Mouse (Mus musculus) liver, embryonic 14.5 days (tissue): ENCODE results near the gene Hist2h2ac. TPM values are rescaled to one million over a fixed set of nuclear protein-coding genes. Genes with fewer than 3 reads are reported as not detected.
"Not testable (repeated sequence)": the region's sequence is repeated elsewhere in the genome, so short reads cannot be mapped to it uniquely, and the experiment has no call there.

Experiments
- ATAC-seq: fragments of 200-750 bp; cut with Nextera tagmentation; 2 replicates; pipeline ENCODE4 v1.8.0; 2017; ENCODE audit warnings: moderate number of reproducible peaks, mild to moderate bottlenecking, moderate library complexity; ENCODE audit not compliant: insufficient read depth
- DNase-seq, 3 experiments: peaks; one replicate each; pipeline ENCODE4 v3.0.0-alpha.2; 2012 to 2013; ENCODE audit warnings: low read depth in 3 of 3, low spot score in 3 of 3
- H3K27ac ChIP-seq: fragments of 300-500 bp; sonication (generic); 2 replicates; pipeline ENCODE4 v1.5.1; 2014; ENCODE audit warnings: moderate library complexity, mild to moderate bottlenecking, control low read depth, inconsistent platforms
- H3K27me3 ChIP-seq: fragments of 300-500 bp; sonication (generic); 2 replicates; pipeline ENCODE4 v1.6.1; 2014; ENCODE audit warnings: mild to moderate bottlenecking, low read length, moderate library complexity; ENCODE audit not compliant: control insufficient read depth, insufficient read depth
- H3K36me3 ChIP-seq: fragments of 300-500 bp; sonication (generic); replicated peaks from 2 replicates; pipeline ENCODE4 v1.6.1; 2014; ENCODE audit warnings: low read depth; ENCODE audit not compliant: control insufficient read depth, insufficient read depth
- H3K4me1 ChIP-seq, 2 experiments: fragments of 200-500 bp in 1 of 2; fragments of 300-500 bp in 1 of 2; sonication (generic) in 1 of 2; replicated peaks; 2 replicates each; pipeline ENCODE4 v1.6.1; 2012 to 2014; ENCODE audit warnings: antibody characterized with exemption in 1 of 2, inconsistent platforms in 1 of 2, low read length in 1 of 2; ENCODE audit not compliant: control insufficient read depth in 2 of 2, insufficient read depth in 2 of 2
- H3K4me2 ChIP-seq: fragments of 300-500 bp; sonication (generic); 2 replicates; pipeline ENCODE4 v1.6.1; 2014; ENCODE audit warnings: low read depth, mild to moderate bottlenecking, control low read depth, moderate library complexity
- H3K4me3 ChIP-seq, 2 experiments: fragments of 200-500 bp in 1 of 2; fragments of 300-500 bp in 1 of 2; sonication (generic) in 1 of 2; 2 replicates each; pipeline ENCODE4 v1.5.1; 2012 to 2014; ENCODE audit warnings: low read depth in 2 of 2, low read length in 2 of 2, mild to moderate bottlenecking in 2 of 2, control low read depth in 1 of 2, inconsistent platforms in 1 of 2, moderate library complexity in 1 of 2; ENCODE audit not compliant: insufficient read depth in 1 of 2
- H3K9ac ChIP-seq: fragments of 300-500 bp; sonication (generic); replicated peaks from 2 replicates; pipeline ENCODE4 v1.6.1; 2014; ENCODE audit warnings: mild to moderate bottlenecking, control low read depth, moderate library complexity
- H3K9me3 ChIP-seq: fragments of 300-500 bp; sonication (generic); 2 replicates; pipeline ENCODE4 v1.6.1; 2016; ENCODE audit warnings: low read length, mixed read lengths; ENCODE audit not compliant: control insufficient read depth
- CTCF ChIP-seq: IDR thresholded peaks from 2 replicates; pipeline ENCODE4 v1.5.1; 2016; ENCODE audit warnings: antibody characterized with exemption, low read depth, control low read depth
- EP300 ChIP-seq: IDR thresholded peaks from 2 replicates; pipeline ENCODE4 v1.6.1; 2016; ENCODE audit warnings: antibody characterized with exemption, low read depth
- WGBS: fragments of 180-500 bp; shearing (Covaris S2); extraction: QIAGEN DNeasy Blood & Tissue Kit; methylation state at CpG from one replicate; pipeline ENCODE4 v1.1.7; 2014; ENCODE audit not compliant: insufficient replicate concordance; 5-methylcytosine and 5-hydroxymethylcytosine counted together
- polyA plus RNA-seq, 2 experiments: library from polyadenylated mRNA; depleted of rRNA in 1 of 2; stranded (reverse) in 1 of 2; unstranded in 1 of 2; fragments of >200 nt; fragmentation: Nextera tagmentation in 1 of 2; extraction: Ambion mirVana in 1 of 2; gene quantifications; 2 replicates each; pipeline versions ENCODE4 v1.2.1 to v1.2.3; 2012 to 2014

Hist2h2ac gene
- polyA plus RNA-seq (2012; rRNA removed) (18.5 and 20.7 TPM in 2 replicates), polyA plus RNA-seq (2014; fragmentation: Nextera tagmentation; extraction: Ambion mirVana) (14.0 and 18.2 TPM in 2 replicates)

DNA sequence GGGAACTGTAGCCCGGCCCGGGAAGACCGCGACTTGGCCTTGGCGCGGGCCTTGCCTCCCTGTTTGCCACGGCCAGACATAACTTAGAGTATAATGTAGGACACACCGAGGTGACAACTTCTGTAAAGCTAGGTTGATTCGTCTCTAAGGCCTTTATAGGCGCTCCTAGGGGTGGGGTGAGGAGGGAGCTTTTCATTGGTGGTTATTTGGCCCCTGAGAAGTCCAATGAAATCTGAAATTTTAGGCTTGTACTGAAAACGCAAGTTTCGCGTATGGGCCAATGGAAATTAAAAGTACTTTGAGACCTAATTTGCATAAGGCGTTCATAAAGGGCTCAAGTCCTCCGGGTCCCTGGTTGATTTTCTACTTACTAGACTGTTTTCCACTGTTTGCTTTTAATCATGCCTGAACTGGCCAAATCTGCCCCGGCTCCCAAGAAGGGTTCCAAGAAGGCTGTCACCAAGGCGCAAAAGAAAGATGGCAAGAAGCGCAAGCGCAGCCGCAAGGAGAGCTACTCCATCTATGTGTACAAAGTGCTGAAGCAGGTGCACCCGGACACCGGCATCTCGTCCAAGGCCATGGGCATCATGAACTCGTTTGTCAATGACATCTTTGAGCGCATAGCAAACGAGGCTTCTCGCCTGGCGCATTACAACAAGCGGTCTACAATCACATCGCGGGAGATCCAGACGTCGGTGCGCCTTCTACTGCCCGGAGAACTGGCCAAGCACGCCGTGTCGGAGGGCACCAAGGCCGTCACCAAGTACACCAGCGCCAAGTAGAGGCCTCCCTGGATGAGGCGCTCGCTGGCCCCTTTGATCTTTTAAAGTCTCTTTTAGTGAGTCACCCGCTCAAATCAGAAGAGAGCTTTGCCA, at the start of gene Hist2h2ac, which contains the start of gene Hist2h2be:
Gene Hist2h2ac (minus strand): TSS at position 116 of the 875 bp plus-strand sequence.
Gene Hist2h2be (plus strand): TSS at position 355 of the 875 bp plus-strand sequence.
- no peaks in the 10 kb centered on the region for H3K36me3 ChIP-seq
- H3K9ac ChIP-seq: peak within 1 kb of the TSS; percentile 99
- H3K4me3 ChIP-seq: peak within 1 kb of the TSS; percentile 73 to 79
- DNase-seq (peak; percentile 94 to 98 (median 95)), ATAC-seq (peak; percentile 87)
- H3K4me2 ChIP-seq: peak within 1 kb of the TSS; percentile 81
- H3K4me1 ChIP-seq: peaks cover 37 to 48% of the 10 kb centered on the region in 2 experiments
- under 1% methylated on average over 43 of the region's 43 CpGs for WGBS
- TF ChIP-seq EP300 (peak; percentile 57), CTCF (no peak)
- no peaks in the 10 kb centered on the region for H3K9me3 ChIP-seq
- peak within 1 kb of the TSS; percentile 100 for H3K27ac ChIP-seq
- H3K27me3 ChIP-seq: no peaks in the 10 kb centered on the region

DNA sequence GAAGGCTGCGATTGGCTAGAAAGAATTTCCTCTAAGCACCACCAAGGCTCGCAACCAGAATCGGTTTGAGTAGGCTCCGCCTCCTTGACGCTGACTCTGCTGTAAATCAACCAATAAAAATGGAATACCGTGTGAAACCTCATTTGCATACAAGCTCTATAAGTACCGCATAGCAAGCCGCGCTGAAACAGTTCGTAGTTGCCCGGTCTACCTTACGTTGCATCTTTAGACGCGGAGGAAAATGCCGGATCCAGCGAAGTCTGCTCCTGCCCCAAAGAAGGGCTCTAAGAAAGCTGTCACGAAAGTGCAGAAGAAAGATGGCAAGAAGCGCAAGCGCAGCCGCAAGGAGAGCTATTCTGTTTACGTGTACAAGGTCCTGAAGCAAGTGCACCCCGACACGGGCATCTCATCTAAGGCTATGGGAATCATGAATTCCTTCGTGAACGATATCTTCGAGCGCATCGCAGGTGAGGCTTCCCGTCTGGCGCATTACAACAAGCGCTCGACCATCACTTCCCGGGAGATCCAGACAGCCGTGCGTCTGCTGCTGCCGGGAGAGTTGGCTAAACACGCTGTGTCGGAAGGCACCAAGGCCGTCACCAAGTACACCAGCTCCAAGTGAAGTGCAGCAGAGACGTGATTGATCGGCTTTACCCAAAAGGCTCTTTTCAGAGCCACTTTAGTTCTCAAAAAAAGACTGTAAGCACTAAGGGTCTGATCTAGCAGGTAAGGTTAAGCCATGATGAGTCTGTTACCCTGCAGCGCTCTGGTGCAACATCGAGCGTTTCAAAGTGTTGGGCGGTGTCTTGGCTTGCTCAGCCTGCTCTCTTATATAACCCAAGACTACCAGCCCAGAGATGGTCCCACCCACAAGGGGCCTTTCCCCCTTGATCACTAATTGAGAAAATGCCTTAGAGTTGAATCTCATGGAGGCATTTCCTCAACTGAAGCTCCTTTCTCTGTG, 49.1 kb upstream of the Hist2h2ac start, which contains the start of gene Hist2h2bb:
Gene Hist2h2bb (plus strand): TSS at position 242 of the 964 bp plus-strand sequence.
- WGBS: under 1% methylated on average over 45 of the region's 45 CpGs

DNA sequence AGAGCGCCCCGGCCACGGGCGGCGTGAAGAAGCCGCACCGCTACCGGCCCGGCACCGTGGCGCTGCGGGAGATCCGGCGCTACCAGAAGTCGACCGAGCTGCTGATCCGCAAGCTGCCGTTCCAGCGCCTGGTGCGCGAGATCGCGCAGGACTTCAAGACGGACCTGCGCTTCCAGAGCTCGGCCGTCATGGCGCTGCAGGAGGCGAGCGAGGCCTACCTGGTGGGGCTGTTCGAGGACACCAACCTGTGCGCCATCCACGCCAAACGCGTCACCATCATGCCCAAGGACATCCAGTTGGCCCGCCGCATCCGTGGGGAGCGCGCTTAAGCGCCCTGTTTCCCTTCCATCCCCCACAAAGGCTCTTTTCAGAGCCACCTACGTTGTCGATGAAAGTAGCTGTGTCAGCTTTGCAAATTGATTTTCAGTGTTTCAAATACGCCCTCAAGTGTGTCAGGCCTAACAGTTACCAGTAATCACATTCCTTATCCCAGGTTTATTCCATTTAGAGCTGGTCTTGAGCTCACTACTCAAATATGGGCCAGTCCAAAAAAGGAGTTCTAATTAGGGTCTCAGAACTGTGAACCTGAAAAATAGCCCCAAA, 48.2 kb upstream of the Hist2h2ac start:
- not testable (repeated sequence) for DNase-seq
- TF ChIP-seq EP300: peak; percentile 17; the same call in 1 of the 2 replicates
- peak; percentile 53 for ATAC-seq

More for the DNA sequence above, 49.1 kb upstream of the Hist2h2ac start, which contains the start of gene Hist2h2bb:
- Histone ChIP-seq H3K9me3 (no peaks in the 10 kb centered on the region), H3K9ac (peak within 1 kb of the TSS; percentile 97), H3K4me2 (peak within 1 kb of the TSS; percentile 82), H3K4me3 (peak within 1 kb of the TSS; percentile 63 to 64), H3K36me3 (no peaks in the 10 kb centered on the region), H3K27ac (peak within 1 kb of the TSS; percentile 97), H3K4me1 (peaks cover 23 to 30% of the 10 kb centered on the region in 2 experiments), H3K27me3 (no peaks in the 10 kb centered on the region)
- peak; percentile 98 to 99 (median 98) for DNase-seq
- peak; percentile 70 for TF ChIP-seq EP300
- no peak for TF ChIP-seq CTCF
- peak; percentile 85 for ATAC-seq

DNA sequence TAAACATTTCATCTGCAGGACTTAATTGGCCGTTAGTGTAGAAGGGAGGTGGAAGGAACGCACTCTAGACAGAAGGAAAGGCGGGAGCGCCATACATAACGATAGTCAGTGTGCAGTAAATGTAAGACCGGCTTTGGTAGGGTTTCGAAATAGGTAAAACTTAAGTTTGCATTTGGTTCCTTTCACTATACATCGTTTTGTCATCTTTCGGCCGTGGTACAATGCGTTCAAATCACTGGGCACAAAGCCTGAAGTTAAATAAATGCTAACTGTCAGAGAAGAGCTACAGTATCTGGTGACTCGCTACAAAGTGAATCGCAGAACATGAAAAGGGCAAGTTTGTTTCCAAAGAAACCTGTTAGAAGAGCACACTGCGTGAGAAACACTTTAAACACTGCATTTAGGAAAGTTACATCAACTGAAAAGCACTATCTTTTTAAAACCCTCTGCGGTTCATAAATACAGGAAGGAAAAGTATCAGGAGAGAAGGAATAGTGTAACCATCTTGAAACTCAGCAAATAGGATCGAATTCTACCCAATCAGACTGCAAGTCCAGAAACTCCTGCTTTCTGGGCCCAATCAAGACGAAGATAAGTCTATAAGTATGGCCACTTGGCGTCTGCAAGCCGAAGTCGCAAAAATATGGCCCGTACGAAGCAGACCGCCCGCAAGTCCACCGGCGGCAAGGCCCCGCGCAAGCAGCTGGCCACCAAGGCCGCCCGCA, 47.5 kb upstream of the Hist2h2ac start, which contains the start of gene Hist2h3b:
Gene Hist2h3b (plus strand): TSS at position 604 of the 725 bp plus-strand sequence.
- H3K9me3 ChIP-seq: no peaks in the 10 kb centered on the region
- H3K4me2 ChIP-seq: peak within 1 kb of the TSS; percentile 82
- 22% methylated on average over 29 of the region's 30 CpGs for WGBS
- ATAC-seq (peak; percentile 45), DNase-seq (peak; percentile 80 to 85 (median 82))
- peak within 1 kb of the TSS; percentile 97 for H3K9ac ChIP-seq
- H3K4me3 ChIP-seq: peak within 1 kb of the TSS; percentile 63
- peak; percentile 64 for TF ChIP-seq EP300
- no peak for TF ChIP-seq CTCF
- H3K27me3 ChIP-seq: no peaks in the 10 kb centered on the region
- peaks cover 29 to 35% of the 10 kb centered on the region in 2 experiments for H3K4me1 ChIP-seq
- H3K36me3 ChIP-seq: no peaks in the 10 kb centered on the region
- H3K27ac ChIP-seq: peak within 1 kb of the TSS; percentile 97

More for the DNA sequence above, 48.2 kb upstream of the Hist2h2ac start:
- not testable (repeated sequence) for H3K9me3 ChIP-seq, H3K36me3 ChIP-seq, H3K27me3 ChIP-seq
- H3K27ac ChIP-seq: peak overlapping the region; percentile 97
- H3K4me1 ChIP-seq: peaks cover 32 to 38% of the 10 kb centered on the region in 2 experiments
- H3K4me2 ChIP-seq: peak overlapping the region; percentile 82
- peak overlapping the region; percentile 97 for H3K9ac ChIP-seq
- WGBS: under 1% methylated on average over 10 of the region's 44 CpGs
- H3K4me3 ChIP-seq: peak overlapping the region; percentile 63
